Mouse (Mus musculus) small intestine, adult 2 months (tissue): Measurements from ENCODE around the gene Zfp598. TPM values are rescaled to one million over a fixed set of nuclear protein-coding genes. Genes with fewer than 3 reads are reported as not detected.
"Not testable (repeated sequence)": the region's sequence is repeated elsewhere in the genome, so short reads cannot be mapped to it uniquely, and the experiment has no call there.

Experiments
- H3K27ac ChIP-seq: fragments of 200-500 bp; 2 replicates; pipeline ENCODE4 v1.5.1; 2012; ENCODE audit warnings: low read depth, low read length, control low read depth, inconsistent platforms; ENCODE audit not compliant: insufficient read depth
- H3K27me3 ChIP-seq: fragments of 200-500 bp; 2 replicates; pipeline ENCODE4 v1.6.1; 2012; ENCODE audit warnings: mild to moderate bottlenecking, moderate library complexity, low read length, inconsistent platforms; ENCODE audit not compliant: control insufficient read depth, insufficient read depth
- H3K36me3 ChIP-seq: fragments of 200-500 bp; 2 replicates; pipeline ENCODE4 v1.6.1; 2012; ENCODE audit warnings: mild to moderate bottlenecking, low read length, control low read depth, inconsistent platforms; ENCODE audit not compliant: control insufficient read depth, insufficient read depth
- H3K4me1 ChIP-seq: fragments of 200-500 bp; 2 replicates; pipeline ENCODE4 v1.6.1; 2012; ENCODE audit warnings: low read length, inconsistent platforms, mixed read lengths; ENCODE audit not compliant: control insufficient read depth, insufficient read depth, insufficient read length
- H3K4me3 ChIP-seq: fragments of 200-500 bp; 2 replicates; pipeline ENCODE4 v1.5.1; 2012; ENCODE audit warnings: low read depth, mild to moderate bottlenecking, control low read depth, inconsistent platforms, low read length, moderate library complexity
- CTCF ChIP-seq: fragments of 200-500 bp; IDR thresholded peaks from 2 replicates; pipeline ENCODE4 v1.5.1; 2012; ENCODE audit warnings: low read depth, mild to moderate bottlenecking, control low read depth, inconsistent platforms, low read length, moderate library complexity, mixed read lengths; ENCODE audit not compliant: insufficient replicate concordance, insufficient read length; ENCODE audit errors: extremely low read depth
- POLR2A ChIP-seq: fragments of 200-500 bp; IDR thresholded peaks from 2 replicates; pipeline ENCODE4 v1.6.1; 2012; ENCODE audit warnings: low read depth, mild to moderate bottlenecking, control low read depth, inconsistent platforms, low read length, moderate library complexity
- WGBS: fragments of 180-500 bp; shearing (Covaris S2); methylation state at CpG from one replicate; pipeline ENCODE4 v1.1.7; 2018; 5-methylcytosine and 5-hydroxymethylcytosine counted together
- polyA plus RNA-seq: library from polyadenylated mRNA; depleted of rRNA; stranded (reverse); fragments of >200 nt; gene quantifications from 2 replicates; pipeline ENCODE4 v1.2.3, GENCODE M21; 2012

Gene Zfp598
- polyA plus RNA-seq, 1 experiment = 85.8 TPM

DNA sequence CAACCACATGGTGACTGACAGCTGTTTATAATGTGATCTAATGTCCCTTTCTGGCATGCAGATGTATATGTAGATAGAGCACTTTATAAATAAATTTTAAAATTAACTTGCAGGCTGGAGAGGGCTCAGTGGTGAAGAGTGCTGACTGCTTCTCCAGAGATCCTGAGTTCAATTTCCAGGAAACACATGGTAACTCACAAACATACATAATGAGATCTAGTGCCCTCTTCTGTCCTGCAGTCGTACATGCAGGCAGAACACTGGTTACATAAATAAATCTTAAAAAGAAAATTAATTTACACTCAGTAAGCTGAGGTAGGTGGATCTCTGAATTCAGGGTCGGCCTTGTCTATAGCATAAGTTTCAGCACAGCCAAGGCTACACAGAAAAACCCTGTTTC, 39.2 kb downstream of the Zfp598 start:
- no peaks in the 10 kb centered on the region; the same call in 1 of the 2 replicates for H3K4me1 ChIP-seq
- H3K36me3 ChIP-seq = 0 out of 2 replicates have a peak, but pooled peaks cover 7% of the 10 kb centered on the region
- no peaks in the 10 kb centered on the region for H3K27me3 ChIP-seq
- TF ChIP-seq CTCF (no peak), POLR2A (no peak)
- 21% methylated on average over 2 of the region's 2 CpGs for WGBS
- H3K27ac ChIP-seq = no peak overlapping the region
- no peak overlapping the region for H3K4me3 ChIP-seq

- 85% methylated on average over 6 of the region's 6 CpGs for WGBS
- no peak overlapping the region for H3K27ac ChIP-seq
- H3K27me3 ChIP-seq = no peaks in the 10 kb centered on the region
- H3K36me3 ChIP-seq = no peaks in the 10 kb centered on the region
- H3K4me3 ChIP-seq = no peak overlapping the region
- no peak for TF ChIP-seq POLR2A
- no peaks in the 10 kb centered on the region; the same call in 1 of the 2 replicates for H3K4me1 ChIP-seq
These were observed 46.1 kb downstream of the Zfp598 start for GRCm38 (mm10) chr17:24715556-24715955.

GRCm38 (mm10) chr17:24716166-24716682, 46.7 kb downstream of the Zfp598 start:
- Histone ChIP-seq H3K27me3 (no peaks in the 10 kb centered on the region), H3K4me1 (no peaks in the 10 kb centered on the region; the same call in 1 of the 2 replicates), H3K4me3 (no peak overlapping the region), H3K36me3 (peaks cover 3% of the 10 kb centered on the region; the same call in 1 of the 2 replicates), H3K27ac (no peak overlapping the region)
- TF ChIP-seq POLR2A (no peak), CTCF (no peak)
- WGBS = 96% methylated on average over 15 of the region's 15 CpGs

DNA sequence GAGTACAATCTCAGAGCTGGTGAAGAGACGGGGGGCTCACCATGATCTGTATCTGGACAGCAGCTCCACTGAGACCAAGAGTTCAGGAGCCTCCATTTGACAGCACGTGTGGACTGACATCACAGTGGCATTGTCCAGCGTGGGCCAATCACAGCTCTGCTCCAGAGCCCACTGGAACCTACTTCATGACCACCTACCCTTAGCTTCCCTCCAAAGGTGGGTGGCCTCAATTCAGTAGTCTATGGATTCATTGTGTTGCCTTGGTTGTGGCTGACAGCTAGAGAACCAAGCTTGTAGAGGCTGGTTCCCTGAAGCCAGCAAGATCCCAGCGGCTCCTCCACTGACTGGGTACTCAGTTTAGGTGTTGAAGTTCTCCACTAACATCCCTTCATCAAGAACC, 48.5 kb downstream of the Zfp598 start, which contains the start of the genes Rnf151 and Rps2:
Gene Rnf151 (minus strand): TSS at position 121 of the 400 bp plus-strand sequence.
Gene Rps2 (plus strand): TSS at position 174 of the 400 bp plus-strand sequence.
- TF ChIP-seq POLR2A (no peak), CTCF (no peak)
- H3K4me1 ChIP-seq = peaks cover 2% of the 10 kb centered on the region
- H3K27me3 ChIP-seq = no peaks in the 10 kb centered on the region
- WGBS = 80% methylated on average over 4 of the region's 4 CpGs
- no peak within 1 kb of the TSS for H3K4me3 ChIP-seq
- peaks cover 15% of the 10 kb centered on the region for H3K36me3 ChIP-seq
- no peak within 1 kb of the TSS for H3K27ac ChIP-seq

DNA sequence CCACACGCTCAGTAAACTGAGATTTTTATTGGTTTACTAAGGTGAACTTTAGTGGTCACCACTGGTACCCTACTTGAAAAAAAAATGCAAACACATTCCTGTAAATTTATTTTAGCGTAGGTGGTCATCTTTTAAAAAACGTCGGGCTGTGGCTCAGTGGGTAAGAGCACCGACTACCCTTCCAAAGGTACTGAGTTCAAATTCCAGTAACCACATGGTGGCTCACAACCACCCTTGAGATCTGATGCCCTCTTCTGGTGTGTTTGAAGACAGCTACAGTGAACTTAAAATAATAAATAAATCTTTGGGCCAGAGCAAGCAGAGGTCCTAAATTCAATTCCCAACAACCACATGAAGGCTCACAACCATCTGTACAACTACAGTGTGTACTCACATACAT, 49.5 kb downstream of the Zfp598 start:
- H3K4me3 ChIP-seq = peak overlapping the region; percentile 79
- peaks cover 15% of the 10 kb centered on the region for H3K36me3 ChIP-seq
- 44% methylated on average over 5 of the region's 5 CpGs for WGBS
- H3K27me3 ChIP-seq, H3K27ac ChIP-seq, H3K4me1 ChIP-seq: not testable (repeated sequence)

GRCm38 (mm10) chr17:24719494-24720222, 50.2 kb downstream of the Zfp598 start:
- Histone ChIP-seq H3K36me3 (peaks cover 15% of the 10 kb centered on the region), H3K27me3 (no peaks in the 10 kb centered on the region), H3K27ac (peak overlapping the region; percentile 50), H3K4me3 (peak overlapping the region; percentile 79), H3K4me1 (peaks cover 2% of the 10 kb centered on the region)
- under 1% methylated on average over 61 of the region's 61 CpGs for WGBS
- no peak for TF ChIP-seq CTCF
- peak; percentile 91 for TF ChIP-seq POLR2A

GRCm38 (mm10) chr17:24720616-24721015, 51.1 kb downstream of the Zfp598 start:
- H3K27me3 ChIP-seq, H3K4me1 ChIP-seq: not testable (repeated sequence)
- Histone ChIP-seq H3K27ac (peak overlapping the region; percentile 39), H3K4me3 (peak overlapping the region; percentile 68), H3K36me3 (peaks cover 15% of the 10 kb centered on the region)
- 1% methylated on average over 11 of the region's 11 CpGs for whole genome bisulfite sequencing

DNA sequence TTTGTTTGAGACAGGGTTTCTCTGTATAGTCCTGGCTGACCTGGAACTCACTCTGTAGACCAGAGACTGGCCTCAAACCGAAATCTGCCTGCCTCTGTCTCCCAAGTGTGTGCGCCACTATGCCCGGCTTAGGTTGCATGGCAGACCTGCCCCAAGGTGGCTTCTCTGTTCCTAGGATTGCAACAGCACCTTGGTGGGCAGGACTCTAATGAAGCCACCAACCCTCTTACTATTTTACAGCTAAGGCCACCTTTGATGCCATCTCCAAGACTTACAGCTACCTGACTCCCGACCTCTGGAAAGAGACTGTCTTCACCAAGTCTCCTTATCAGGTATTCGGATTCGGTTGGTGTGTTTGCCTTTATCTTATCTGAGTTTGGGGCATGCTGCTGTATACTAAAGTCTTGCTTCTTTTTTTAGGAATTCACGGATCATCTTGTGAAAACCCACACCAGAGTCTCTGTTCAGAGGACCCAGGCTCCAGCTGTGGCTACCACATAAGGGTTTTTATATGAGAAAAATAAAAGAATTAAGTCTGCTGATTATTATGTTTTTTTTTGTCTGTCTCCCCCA, 52.0 kb downstream of the Zfp598 start:
- H3K36me3 ChIP-seq = peaks cover 15% of the 10 kb centered on the region
- H3K27ac ChIP-seq, H3K4me1 ChIP-seq, H3K27me3 ChIP-seq: not testable (repeated sequence)
- 20% methylated on average over 7 of the region's 7 CpGs for WGBS
- peak overlapping the region; percentile 46 for H3K4me3 ChIP-seq
